Mouse (Mus musculus): Measurements from ENCODE around the gene Nemf.

- TF ChIP-seq POLR2A (IDR thresholded peaks at IDR 0.05; ENCODE audit: borderline replicate concordance, low read depth, low read length) (no peak), CTCF (IDR thresholded peaks at IDR 0.05; ENCODE audit: low read depth, low read length) (no peak)
Observed at GRCm38 (mm10) chr12:69349928-69350327, 7.0 kb downstream of the Nemf start.
